Mouse (Mus musculus) spleen, adult 12 weeks (tissue): ENCODE data around the gene Rnf216.

Experiments used
- DNase-seq: peaks from one replicate; pipeline ENCODE4 v3.0.0; 2022; ENCODE audit warnings: low spot score

Rnf216 gene

DNA sequence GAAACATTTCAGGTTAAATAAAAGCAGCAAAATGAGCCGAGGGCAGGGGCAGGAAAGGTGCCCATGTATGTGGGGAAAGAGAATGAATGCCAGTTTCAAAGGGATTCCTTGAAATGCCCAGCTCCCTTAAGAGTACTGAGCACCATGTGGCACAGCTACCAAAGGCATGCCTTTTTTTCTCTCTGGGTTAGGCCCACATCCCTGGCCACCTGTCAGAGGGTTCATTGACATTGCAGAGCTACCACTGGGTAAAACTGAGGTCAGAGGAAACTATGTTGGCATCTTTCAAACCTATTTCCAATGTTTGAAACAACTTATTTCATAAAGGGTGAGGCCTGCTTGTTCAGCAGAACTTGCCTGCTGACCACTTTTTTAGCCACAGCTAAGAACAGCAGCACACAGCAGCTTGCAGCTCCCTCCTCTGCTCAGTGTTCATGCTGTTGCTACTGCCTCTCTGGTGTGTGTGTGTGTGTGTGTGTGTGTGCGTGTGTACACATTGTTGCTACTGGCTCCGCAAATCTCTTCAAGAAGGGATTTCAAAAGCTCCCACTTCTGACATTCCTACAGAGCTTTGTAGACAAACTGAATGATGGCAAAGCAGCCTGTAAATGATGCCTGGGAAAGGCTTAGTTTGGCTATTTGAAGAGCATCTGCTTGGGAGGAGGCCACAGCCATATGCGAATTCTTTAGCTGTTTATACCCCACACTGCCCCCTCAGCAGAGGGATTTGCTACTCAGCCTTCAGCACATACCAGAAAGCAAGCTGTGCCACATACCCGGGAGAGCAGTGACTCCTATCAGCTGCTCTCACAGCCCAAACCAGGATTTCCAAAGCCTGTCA lies 59.4 kb downstream of the Rnf216 start:
- no peak for DNase-seq

DNA sequence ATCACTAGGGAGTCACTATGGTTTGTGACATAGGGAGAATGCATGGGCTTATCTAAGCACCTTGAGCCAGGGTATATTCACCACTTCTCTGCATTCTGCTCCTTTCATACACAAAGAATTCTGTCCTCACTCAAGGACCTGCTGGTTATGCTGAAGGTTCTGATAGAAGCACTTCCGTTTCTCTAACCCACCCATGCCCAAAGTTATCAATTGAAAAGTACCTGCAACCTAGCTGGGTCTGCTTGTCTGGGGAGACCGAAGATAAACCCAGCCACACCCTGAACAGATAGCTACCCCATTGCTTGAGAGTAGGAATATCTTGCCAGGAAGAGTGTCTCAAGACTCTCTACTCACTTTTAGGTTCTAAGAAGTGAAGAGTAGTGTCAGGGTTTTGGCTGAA lies 60.1 kb downstream of the Rnf216 start:
- DNase-seq: no peak

DNA sequence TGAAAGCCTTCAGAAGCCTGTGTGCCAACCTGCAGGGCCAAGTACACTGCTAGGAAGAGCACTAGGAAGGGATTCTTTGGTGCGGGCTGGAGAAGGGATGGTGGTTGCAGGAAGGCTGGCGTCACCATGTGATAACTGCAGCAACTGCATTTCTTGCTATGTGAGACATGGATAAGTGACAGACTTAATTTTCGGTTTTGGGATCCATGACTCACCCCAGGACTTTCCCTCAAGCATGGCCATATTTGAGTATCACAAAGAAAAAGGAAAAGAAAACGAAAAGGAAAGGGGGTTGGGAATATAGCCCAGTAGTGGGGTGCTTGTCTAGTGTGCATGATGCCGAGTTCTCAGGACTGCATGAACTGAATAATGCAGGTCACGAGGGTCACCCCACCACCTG lies 60.9 kb downstream of the Rnf216 start:
- DNase-seq: no peak

DNA sequence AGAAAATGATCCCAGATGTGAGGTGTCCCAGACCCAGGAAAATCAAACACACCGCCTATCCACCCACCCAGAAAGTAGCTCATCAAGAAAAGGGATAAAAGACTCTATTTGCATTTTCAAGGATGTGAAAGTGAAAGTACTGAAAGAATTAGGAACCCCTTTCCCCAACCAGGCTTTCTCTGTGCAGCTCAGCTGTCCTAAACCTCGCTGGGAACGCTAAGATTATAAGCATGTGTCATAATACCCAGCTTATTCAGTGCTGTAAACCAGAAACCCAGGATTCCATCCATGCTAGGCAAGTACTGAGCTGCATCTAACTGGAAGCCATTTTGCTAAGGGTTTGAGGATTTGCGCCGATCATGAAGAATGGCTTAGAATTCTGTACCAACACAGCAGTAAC lies 62.5 kb downstream of the Rnf216 start:
- DNase-seq: no peak

DNA sequence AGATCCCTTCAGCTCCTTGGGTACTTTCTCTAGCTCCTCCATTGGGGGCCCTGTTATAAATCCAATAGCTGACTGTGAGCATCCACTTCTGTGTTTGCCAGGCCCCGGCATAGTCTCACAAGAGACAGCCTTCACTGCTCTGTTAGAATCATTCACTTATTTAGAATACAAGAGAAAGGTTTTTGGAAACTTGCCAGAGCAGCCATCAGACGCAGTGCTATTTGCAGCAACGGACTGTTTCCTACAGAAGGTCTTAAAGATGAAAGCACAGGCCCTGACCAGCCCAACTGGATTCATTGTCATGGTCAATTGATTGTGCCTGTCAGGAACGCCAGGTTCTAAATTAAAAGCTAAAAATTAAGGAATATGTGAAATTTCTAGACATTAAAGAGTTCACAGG lies 63.0 kb downstream of the Rnf216 start:
- no peak for DNase-seq

DNA sequence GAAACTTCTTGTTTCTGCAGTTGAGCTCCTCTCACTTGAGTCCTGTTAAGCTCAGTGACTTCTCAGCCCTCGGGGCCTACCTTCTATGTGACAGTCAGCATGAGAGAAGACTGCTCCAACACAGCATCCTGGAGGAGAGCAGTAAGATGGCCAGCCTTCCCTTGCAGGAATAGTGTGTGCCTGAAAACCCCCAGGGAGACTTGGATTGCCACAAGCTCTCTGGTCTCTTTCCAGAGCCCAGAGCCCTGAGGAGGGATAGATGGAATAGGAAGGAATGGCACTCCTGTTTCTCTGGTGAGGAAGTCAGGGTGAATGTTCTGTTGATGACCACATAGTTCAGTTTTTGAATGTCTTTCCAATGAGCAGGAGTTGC lies 63.8 kb downstream of the Rnf216 start:
- no peak for DNase-seq

DNA sequence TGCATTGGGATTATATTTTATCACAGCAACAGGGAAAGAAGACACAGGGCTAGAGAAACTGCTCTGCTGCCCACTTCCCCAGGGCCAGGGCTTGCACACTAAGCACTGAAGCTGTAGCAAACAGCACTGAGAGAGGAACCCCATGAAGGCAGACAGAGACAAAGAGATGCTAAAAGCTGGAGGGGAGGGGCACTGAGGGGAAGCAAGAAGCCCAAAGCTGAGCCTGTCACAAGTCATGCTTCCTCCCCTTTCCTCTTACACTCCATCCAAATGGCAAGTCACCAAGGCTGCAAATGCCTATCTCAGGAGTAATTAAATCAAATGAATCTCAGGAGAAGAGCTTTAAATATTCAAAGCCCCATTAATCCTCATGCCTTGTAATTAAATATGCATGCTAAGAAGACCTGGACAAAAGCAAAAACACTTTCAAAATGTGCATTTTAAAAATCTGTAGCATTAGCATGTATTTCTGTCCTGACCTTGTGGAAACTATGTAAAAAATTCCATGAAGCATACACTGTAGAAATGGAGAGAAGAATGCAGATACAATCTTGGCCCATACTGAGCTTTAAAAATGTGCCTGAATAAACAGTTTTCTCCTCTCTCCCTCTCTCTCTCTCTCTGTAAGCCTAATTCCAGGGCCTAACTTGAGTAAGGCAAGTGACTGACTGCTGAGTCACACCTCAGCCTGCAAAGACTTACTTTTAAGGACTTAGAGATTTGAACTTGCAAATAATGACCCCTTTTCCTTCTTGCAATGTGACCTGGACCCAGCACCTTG lies 64.4 kb downstream of the Rnf216 start:
- DNase-seq: no peak

DNA sequence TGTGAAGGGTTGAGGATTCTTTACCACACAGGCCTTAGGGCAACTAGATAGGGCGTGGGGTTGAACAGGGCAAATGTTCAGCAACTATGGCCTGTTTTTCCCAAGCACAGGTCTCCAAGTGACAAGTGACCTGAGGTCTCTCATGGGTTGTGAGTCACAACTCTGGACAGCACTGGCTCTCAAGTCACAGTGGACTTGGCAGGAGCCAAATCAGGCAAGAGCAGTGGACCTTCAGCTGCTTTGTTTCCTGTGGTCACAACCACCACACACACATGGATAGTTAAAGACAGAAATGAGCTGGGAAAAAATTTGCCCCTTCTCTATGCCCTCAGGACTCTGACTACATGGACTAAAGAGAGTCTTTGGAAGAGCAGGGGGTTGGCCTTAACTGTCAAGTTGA lies 65.2 kb downstream of the Rnf216 start:
- DNase-seq: no peak

DNA sequence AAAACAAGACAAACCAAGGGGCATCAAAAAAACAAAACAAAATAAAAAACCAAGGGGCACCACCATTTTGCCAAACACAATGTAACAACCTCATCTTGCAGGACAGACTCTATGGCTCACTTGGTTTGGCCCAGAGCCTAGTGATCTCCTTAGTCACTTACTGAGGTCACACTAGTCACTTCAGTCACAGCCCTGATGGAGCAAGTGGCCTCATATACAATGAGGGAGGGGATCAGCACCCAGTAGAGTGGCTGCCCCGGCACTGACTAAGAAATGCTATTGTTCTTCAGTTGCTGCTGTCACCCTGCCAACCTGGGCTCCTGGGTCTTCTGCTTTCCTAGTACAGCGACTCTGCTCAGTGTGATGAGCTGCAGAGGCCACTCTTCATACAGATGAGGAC lies 68.9 kb downstream of the Rnf216 start:
- DNase-seq: no peak

DNA sequence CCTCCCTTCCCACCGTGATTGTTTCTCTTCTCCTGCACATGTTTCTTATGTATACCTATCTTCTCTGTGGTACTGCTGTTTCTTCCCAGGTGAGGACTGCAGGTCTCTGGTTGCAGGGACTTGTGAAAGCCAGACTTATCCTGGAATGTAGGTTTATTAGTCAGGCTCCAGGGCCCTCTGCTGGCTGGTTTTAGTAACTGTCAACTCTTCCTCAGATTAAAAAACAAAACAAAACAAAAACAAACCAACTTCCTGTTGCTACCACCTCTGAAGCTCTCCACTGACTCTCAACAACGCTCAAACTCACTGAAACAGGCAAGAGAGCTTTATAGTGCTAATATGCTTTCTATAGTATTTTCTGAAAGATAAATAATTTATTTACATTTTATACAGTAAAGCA lies 69.5 kb downstream of the Rnf216 start:
- DNase-seq: no peak

DNA sequence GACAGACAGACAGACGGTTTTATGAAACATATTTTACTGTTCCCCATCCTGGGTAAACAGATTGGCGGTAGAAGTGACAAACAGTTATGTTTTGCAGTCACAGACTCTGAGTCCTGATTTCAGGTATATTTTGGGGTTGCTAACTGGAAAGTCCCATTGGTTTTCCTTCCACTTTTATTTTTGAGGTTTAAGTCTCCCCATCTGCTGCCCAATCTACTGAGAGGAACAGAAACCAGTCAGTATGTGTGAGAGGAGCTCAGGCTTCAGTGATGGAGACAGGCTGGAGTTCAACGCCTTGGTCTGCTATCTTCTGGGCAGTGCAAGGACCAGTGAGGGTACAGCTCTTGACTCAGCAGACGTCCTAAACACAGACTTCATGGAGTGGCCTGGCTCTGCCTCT lies 74.0 kb downstream of the Rnf216 start:
- DNase-seq: no peak

DNA sequence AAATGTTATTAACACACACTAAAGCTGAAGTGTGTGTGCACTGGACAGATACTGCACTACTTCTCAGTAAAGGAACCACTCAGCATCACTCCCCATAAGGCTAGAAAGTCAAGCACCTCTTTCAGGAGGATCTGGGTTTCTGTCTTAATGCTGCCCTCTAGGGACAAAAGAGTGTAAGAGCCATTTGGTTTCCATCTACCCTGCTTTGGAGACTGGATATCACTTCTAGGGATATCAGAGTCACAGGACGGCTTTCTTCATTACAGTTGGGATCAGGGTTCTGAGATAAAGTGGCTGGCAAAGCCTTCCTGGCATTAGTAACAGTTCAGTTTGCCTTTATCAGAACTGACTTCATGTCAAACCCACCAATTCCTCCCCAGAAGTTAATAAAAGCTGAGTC lies 75.6 kb downstream of the Rnf216 start:
- DNase-seq: no peak

DNA sequence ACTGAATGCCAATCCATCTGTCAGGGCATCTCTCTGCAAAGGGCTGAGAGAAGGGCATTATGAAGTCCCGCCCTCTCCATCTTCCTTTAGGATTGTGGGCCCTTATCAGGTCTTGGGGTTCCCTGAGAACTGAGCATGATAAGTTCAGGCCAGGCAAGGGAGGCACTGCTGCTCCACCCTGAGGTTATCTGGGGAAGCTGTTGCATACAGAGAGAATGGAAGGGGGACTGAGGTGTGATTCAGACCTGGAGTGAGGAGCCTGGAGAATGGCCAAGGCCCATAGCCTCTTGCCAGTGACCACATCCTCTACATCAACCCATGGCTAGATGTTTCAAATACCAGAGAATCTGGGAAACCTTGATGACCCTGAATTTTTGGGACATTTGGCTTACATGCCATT lies 76.7 kb downstream of the Rnf216 start:
- no peak for DNase-seq

DNA sequence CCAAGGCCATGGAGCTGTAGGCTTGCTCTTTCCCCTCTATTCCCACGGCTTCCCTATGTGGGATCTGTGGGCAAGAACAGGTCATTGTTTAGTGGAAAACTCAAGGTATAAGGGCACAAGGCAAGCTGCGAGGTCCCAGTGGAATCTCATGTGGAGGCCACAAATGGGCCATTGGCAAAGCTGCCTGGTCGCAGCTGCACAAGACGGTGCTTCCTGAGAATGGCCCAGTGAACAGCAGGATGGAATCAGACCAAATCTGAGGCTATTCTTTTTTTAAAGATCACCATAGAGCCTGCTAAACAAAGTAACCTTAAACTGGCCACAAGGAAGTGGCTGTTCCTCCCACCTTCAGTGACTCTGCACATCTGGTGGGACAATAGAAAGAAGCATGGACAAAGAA lies 77.5 kb downstream of the Rnf216 start:
- no peak for DNase-seq

DNA sequence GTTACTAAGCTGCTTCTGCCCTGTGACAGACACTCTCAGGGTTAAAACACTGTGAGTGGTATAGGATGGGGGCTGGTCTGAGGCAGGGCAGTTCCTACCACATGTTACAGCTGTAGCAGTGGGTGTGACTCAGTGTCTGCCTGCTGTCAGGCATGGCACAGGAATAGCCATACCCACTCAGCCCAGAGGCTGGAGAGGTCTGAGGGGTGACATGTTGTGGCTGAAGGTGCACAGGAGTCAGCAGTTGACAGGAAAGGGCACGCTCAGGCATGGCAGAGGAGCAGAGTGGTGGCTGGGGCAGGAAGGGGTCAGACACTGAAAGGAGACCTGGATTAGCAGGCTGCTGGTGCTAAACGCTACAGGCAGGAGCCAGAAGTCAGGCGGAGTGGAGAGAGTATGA lies 78.7 kb downstream of the Rnf216 start:
- DNase-seq: no peak

DNA sequence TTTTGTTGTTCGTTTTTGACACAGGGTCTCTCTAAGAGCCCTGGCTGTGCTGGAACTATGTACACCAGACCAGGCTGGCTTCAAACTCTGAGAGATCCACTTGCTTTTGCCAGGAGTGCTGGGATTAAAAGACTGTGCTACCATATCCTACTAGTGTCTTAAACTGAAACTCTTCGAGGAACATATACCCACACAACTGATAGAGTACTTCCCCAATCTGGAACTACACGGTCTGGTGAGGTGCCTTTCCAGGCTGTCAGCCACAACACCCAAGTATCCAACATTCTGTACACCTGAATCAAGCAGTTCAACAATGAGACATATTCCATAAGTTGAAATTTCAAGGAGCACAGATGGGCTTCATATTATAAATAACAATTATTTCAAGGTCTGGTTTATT lies 79.5 kb downstream of the Rnf216 start:
- DNase-seq: no peak

DNA sequence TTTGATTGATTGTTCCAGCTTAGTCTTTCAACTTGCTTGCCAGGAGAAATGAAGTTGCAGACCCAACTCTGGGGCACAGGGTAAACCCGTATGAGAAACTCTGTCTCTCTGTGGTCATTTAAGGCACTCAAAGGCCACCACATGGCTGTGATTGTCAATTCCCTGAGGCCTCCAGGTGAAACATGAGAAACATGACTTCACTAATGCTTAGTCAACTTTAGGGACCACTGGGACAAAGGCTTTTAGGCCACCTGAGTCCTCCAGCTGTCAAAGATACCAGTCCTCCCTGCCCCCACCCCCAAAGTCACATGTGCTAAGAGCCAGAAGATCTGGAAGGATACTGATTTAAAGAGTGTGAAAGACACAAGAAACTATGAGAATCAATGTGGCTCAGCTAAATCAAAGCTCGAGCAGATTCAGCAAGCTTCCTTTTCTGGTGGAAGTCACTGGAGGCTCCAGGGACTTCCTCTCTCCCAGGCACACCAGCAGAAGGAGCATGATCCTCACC lies 80.1 kb downstream of the Rnf216 start:
- no peak for DNase-seq

DNA sequence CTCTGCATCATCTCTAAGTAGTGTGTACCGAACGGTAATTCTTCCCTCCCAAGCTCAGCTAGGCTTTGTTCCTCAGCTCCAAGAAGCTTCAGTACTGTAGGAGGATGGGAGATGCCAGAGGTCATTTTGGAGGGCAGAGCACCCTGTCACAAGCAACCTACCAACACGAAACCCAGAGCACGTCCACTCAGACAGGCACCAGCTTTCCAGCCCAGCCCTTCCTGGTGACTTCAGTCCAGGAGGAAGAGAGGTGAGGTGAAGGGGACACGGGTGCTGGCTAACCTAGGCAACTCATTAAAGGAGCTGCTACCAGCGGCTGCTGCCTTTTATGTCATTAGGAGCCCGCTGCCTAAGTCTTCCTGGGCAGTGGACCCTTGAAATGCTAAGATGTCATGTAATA lies 81.1 kb downstream of the Rnf216 start:
- no peak for DNase-seq

DNA sequence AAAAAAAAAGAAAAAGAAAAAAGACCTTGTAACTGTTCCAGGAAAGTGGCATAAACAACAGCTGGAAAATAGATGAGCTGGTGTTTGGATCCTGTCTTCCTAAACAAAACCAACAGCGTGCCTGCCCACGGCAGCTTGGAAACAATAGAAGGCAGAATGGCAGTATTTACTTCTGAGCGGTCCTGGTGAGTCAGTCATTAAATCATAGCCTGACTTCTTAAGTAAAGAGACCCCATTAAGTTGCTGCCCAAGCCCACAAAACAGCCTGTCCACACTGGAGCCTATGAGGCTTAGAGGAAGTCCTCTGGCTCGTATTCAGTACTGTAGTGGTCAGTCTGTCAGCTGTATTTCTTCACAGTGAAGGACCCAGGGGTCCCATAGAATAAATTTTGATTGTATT lies 81.6 kb downstream of the Rnf216 start:
- DNase-seq: no peak

DNA sequence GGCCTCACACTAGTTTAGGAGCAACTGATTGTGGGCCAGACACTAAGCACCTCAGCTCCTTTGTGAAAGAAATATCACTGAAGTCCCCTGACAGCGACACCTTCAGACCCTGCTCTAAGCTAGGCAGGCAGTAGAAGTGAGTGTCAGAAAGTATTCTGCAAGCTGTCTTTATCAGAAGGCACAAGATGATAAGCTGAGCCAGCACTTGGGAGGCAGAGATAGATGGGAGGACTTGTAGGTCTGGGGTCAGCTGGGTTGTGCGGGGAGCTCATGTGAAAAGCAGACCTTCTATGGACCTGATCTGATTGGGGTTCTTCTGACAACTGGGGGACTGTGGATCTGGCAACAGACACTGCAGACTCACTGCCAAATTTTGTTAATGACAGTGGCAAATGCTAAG lies 88.9 kb downstream of the Rnf216 start:
- no peak for DNase-seq

DNA sequence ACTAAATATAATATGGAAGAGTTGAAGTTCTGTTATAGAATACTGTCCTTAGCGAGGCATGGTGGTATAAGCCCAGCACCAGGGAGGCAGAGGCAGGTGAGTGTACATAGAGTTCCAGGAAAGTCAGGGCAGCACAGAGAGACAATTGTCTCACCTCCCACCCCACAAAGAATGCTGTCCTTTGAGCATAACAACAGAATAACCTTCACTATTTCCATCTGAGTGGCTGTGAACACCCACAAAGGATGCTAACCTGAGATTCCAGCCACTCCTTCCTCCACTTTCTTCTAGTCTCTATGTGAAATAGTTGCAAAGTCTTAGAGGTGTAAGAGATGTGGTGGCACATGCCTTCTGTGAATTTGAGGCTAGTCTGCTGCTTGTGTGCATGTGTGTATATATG lies 89.8 kb downstream of the Rnf216 start:
- DNase-seq: no peak

DNA sequence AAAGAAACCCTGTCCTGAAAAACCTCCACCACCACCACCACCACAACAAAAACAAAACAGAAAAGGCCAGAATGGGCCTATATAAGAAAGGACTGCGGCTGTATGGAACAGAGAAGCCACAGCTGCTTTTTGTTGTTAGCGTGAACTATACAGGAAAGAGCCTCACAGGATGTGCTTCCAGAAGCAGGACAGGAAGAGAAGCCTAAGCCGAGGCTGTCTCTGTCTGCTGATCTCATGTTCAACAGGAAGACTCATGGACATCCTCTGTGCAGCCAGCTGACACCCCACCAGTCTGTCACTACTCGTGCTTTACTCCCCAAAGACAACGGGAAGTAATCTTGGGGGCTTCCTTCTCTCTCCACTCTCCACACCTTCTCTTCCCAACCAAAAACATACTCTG lies 95.4 kb downstream of the Rnf216 start:
- no peak for DNase-seq

DNA sequence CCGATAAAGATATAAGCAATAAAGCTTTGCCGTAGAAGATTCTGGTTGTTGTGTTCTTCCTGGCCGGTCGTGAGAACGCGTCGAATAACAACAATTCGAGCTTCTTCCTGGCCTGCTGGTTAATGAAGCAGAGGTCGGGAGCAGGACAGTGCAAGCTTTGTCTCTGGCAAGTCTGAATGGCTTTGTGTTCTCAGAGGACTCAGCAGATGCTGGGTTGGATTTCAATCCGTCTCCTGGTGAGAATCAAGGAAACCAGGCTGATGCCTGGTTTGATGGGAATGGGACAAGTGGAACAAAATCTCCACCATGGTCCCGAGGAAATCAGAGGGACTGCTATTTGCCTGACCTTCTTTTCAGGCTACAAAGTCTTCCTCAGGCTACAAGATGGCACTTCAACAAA lies 103.4 kb downstream of the Rnf216 start:
- DNase-seq: no peak
